Mouse (Mus musculus) ovary, postnatal 36 days (tissue): Measurements from ENCODE around the gene Cubn.

Experiments
- DNase-seq: peaks from one replicate; pipeline ENCODE4 v3.0.0; 2022; ENCODE audit warnings: low spot score, mixed read lengths

The Cubn gene

GRCm38 (mm10) chr2:13491734-13492133 is at the start of gene Cubn:
Gene Cubn (minus strand): TSS chr2:13491813.
- no peak for DNase-seq

- DNase-seq: no peak
Observed at GRCm38 (mm10) chr2:13539860-13540259, 48.2 kb upstream of the Cubn start.

- DNase-seq: no peak
Observed at GRCm38 (mm10) chr2:13538704-13539377, 47.2 kb upstream of the Cubn start.

GRCm38 (mm10) chr2:13538258-13538657 is 46.6 kb upstream of the Cubn start:
- no peak for DNase-seq

GRCm38 (mm10) chr2:13537733-13538132 is 46.1 kb upstream of the Cubn start:
- DNase-seq: no peak

- DNase-seq: no peak
Observed at GRCm38 (mm10) chr2:13536747-13537146, 45.1 kb upstream of the Cubn start.

GRCm38 (mm10) chr2:13530639-13531038 is 39.0 kb upstream of the Cubn start:
- DNase-seq: no peak

- no peak for DNase-seq
Observed at GRCm38 (mm10) chr2:13529253-13529933, 37.8 kb upstream of the Cubn start.

- peak; percentile 39 for DNase-seq
Observed at GRCm38 (mm10) chr2:13527531-13527930, 35.9 kb upstream of the Cubn start.

GRCm38 (mm10) chr2:13527125-13527524 is 35.5 kb upstream of the Cubn start:
- DNase-seq: no peak

GRCm38 (mm10) chr2:13526205-13526604 is 34.6 kb upstream of the Cubn start:
- no peak for DNase-seq

- no peak for DNase-seq
Observed at GRCm38 (mm10) chr2:13523540-13524456, 32.2 kb upstream of the Cubn start.

- no peak for DNase-seq
Observed at GRCm38 (mm10) chr2:13522106-13522505, 30.5 kb upstream of the Cubn start.

- DNase-seq: peak; percentile 12
Observed at GRCm38 (mm10) chr2:13514949-13515348, 23.3 kb upstream of the Cubn start.

GRCm38 (mm10) chr2:13502717-13503116 is 11.1 kb upstream of the Cubn start:
- DNase-seq: no peak

GRCm38 (mm10) chr2:13501553-13501952 is 9.9 kb upstream of the Cubn start:
- no peak for DNase-seq

- no peak for DNase-seq
Observed at GRCm38 (mm10) chr2:13500298-13500999, 8.8 kb upstream of the Cubn start.

- no peak for DNase-seq
Observed at GRCm38 (mm10) chr2:13499196-13499595, 7.6 kb upstream of the Cubn start.

- no peak for DNase-seq
Observed at GRCm38 (mm10) chr2:13496087-13496486, 4.5 kb upstream of the Cubn start.

- no peak for DNase-seq
Observed at GRCm38 (mm10) chr2:13492927-13493326, 1.3 kb upstream of the Cubn start.

GRCm38 (mm10) chr2:13490480-13490879 is 1.1 kb downstream of the Cubn start:
- no peak for DNase-seq

- DNase-seq: no peak
Observed at GRCm38 (mm10) chr2:13486470-13486869, 5.1 kb downstream of the Cubn start.
